Mouse (Mus musculus) spleen, adult 2 months (tissue): ENCODE results near the gene Pmm1. TPM values are rescaled to one million over a fixed set of nuclear protein-coding genes. Genes with fewer than 3 reads are reported as not detected.

ENCODE experiments used
- DNase-seq, 2 experiments: peaks; one replicate each; pipeline versions ENCODE4 v3.0.0 to v3.0.0-alpha.2; 2012 to 2021; ENCODE audit warnings: low spot score in 2 of 2, low read depth in 1 of 2
- H3K27ac ChIP-seq: fragments of 200-500 bp; 2 replicates; pipeline ENCODE4 v1.5.1; 2012; ENCODE audit warnings: low read length, inconsistent platforms; ENCODE audit not compliant: insufficient read depth
- H3K27me3 ChIP-seq: fragments of 200-500 bp; 2 replicates; pipeline ENCODE4 v1.6.1; 2012; ENCODE audit warnings: mild to moderate bottlenecking, moderate library complexity, low read length, inconsistent platforms; ENCODE audit not compliant: control insufficient read depth, insufficient read depth
- H3K36me3 ChIP-seq: fragments of 200-500 bp; 2 replicates; pipeline ENCODE4 v1.6.1; 2012; ENCODE audit warnings: mild to moderate bottlenecking, low read length, inconsistent platforms; ENCODE audit not compliant: control insufficient read depth, insufficient read depth
- H3K4me1 ChIP-seq: fragments of 200-500 bp; 2 replicates; pipeline ENCODE4 v1.6.1; 2011; ENCODE audit warnings: inconsistent platforms; ENCODE audit not compliant: control insufficient read depth, insufficient read depth, insufficient read length
- H3K4me3 ChIP-seq: fragments of 200-500 bp; 2 replicates; pipeline ENCODE4 v1.5.1; 2011; ENCODE audit warnings: mild to moderate bottlenecking, inconsistent platforms; ENCODE audit not compliant: insufficient read depth, insufficient read length; ENCODE audit errors: extremely low read depth
- CTCF ChIP-seq: fragments of 200-500 bp; IDR thresholded peaks from 2 replicates; pipeline ENCODE4 v1.5.1; 2011; ENCODE audit warnings: mild to moderate bottlenecking, inconsistent platforms; ENCODE audit not compliant: insufficient read depth, insufficient read length, insufficient replicate concordance; ENCODE audit errors: extremely low read depth
- POLR2A ChIP-seq: fragments of 200-500 bp; IDR thresholded peaks from 2 replicates; pipeline ENCODE4 v1.6.1; 2011; ENCODE audit warnings: low read depth, low read length, inconsistent platforms
- WGBS: fragments of 180-500 bp; shearing (Covaris S2); methylation state at CpG from one replicate; pipeline ENCODE4 v1.1.7; 2018; 5-methylcytosine and 5-hydroxymethylcytosine counted together
- polyA plus RNA-seq: library from polyadenylated mRNA; depleted of rRNA; stranded (reverse); fragments of >200 nt; gene quantifications from 2 replicates; pipeline ENCODE4 v1.2.3, GENCODE M21; 2012

The Pmm1 gene
- polyA plus RNA-seq, 1 experiment = 18.2 TPM

DNA sequence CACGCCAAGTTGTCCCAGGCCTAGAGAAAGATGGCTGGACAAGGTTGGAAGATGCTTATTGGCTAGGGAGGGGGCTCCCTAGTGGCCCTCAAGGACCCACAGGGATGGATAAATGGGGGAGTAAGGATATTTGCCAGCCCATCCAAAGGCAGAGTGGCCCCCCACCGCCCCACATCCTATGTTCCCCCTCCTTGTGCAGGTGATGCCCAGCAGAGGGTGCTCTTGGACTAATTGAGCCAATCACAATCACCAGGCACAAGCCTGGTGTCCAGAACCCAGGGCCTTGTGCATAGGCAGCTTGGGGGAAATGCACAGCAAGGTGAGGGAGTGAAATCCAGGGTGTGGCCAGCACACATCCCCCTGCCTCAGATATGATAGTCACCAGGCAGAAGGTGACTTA, 22.5 kb downstream of the Pmm1 start:
- no peak for TF ChIP-seq POLR2A
- peak; percentile 76; the same call in 1 of the 2 replicates for TF ChIP-seq CTCF
- peak in 1 of 2 experiments; percentile 53 for DNase-seq
- WGBS = 58% methylated on average over 2 of the region's 2 CpGs
- Histone ChIP-seq H3K27me3 (no peaks in the 10 kb centered on the region), H3K36me3 (no peaks in the 10 kb centered on the region), H3K27ac (no peak overlapping the region), H3K4me3 (no peak overlapping the region), H3K4me1 (peaks cover 8% of the 10 kb centered on the region; the same call in 1 of the 2 replicates)

DNA sequence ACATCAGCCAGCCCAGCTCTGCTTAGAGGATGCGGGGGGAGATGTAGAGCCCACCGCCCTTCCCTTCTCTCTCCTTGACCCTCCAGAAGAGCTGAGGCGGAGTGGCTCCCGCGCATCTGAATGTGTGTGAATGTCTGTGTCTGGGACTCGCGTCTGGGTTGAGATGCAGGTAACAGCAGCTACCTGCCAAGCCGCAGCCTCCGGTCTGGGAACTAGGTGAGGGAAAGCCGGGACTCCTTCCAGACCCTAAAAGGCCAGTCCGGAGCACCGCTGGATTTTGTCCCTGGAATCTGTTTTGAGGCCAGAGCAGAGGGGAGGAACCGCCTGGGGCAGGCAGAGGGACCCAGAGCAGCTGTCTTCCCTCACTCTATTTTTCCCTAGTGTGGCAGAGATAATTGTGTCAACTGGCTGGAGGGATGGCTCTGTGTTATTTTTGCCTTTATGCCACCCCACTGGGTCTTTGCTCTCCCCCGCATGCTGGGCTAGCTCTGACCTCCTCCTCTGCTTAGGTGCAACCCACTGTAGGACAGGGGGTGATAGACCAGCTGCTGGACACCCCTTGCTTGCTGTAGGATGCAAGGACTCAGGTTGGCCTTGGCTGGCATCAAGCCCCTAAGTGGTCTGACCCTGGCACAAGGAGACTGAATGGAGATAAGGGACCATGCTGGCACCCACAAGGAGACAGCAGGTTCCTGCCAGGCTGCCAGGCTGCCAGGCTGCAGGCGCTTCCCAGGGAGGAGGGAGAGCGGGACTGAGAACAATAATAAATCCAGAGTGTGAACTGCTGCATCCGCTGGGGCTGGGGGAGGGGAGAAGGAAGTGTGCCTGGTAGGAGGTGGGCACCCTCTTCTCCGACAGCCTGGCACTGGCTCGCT, 23.4 kb downstream of the Pmm1 start:
- TF ChIP-seq POLR2A (no peak), CTCF (no peak)
- WGBS = 51% methylated on average over 19 of the region's 19 CpGs
- Histone ChIP-seq H3K27ac (no peak overlapping the region), H3K27me3 (no peaks in the 10 kb centered on the region), H3K36me3 (no peaks in the 10 kb centered on the region), H3K4me3 (no peak overlapping the region; the same call in 1 of the 2 replicates), H3K4me1 (peaks cover 16% of the 10 kb centered on the region; the same call in 1 of the 2 replicates)
- DNase-seq = no peak

DNA sequence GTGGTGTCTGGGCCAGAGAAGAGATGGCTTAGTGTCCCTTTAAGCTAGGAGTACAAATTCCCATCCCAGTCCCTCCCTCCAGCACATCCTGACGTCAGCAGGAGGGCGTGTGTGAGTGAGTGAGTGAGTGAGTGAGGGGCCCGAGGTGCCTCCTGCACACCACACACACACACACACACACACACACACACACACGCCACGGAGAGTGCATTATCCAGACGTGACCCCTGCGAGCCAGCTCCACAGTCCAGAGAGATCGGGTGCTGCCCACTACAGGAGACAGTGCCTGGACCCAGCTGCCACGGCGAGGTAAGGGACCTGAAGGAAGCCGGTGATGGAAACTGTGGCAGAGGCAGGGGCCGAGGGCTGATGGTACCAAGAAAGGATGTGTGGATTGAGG, 24.1 kb downstream of the Pmm1 start, which contains the start of gene Csdc2:
TSS of gene Csdc2 (plus strand) at position 81 of the 400 bp plus-strand sequence.
- 67% methylated on average over 12 of the region's 12 CpGs for WGBS
- TF ChIP-seq CTCF = no peak
- TF ChIP-seq POLR2A = no peak
- DNase-seq = no peak
- Histone ChIP-seq H3K27ac (no peak within 1 kb of the TSS), H3K27me3 (no peaks in the 10 kb centered on the region), H3K36me3 (no peaks in the 10 kb centered on the region), H3K4me3 (no peak within 1 kb of the TSS; the same call in 1 of the 2 replicates), H3K4me1 (peaks cover 16% of the 10 kb centered on the region; the same call in 1 of the 2 replicates)

DNA sequence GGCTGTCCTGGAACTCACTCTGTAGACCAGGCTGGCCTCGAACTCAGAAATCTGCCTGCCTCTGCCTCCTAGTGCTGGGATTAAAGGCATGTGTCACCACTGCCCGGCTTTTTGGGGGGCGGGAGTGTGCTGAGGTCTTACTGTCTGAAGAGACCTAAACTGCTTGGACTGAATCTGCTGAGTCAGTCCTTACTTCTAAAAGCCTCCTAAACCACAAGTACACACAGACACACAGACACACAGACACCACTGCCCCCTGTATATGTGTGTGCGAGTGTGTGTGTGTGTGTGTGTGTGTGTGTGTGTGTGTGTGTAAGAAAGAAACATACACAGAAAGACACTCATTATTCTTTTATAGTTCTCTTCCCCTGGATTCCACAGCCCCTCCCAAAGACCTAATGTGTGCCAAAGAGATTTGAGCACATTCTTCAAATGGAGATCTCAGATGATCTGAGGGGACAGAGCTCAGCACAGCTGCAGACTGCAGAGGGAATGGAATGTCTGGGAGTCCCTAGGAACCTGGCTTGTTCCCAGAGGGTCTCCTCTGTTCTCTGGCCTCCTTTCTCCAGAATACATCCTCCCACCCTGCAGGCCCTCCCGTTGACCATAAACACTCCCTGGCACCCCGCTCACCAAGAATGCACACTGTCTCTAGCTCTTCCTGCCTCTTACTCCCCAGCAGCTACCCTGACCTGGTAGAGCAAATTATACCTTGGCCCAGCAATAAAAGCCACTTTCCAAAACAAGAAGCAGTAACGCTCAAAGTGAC, 24.7 kb downstream of the Pmm1 start:
- H3K27ac ChIP-seq = no peak overlapping the region
- no peak overlapping the region for H3K4me3 ChIP-seq
- WGBS = 75% methylated on average over 7 of the region's 7 CpGs
- H3K4me1 ChIP-seq = peaks cover 16% of the 10 kb centered on the region; the same call in 1 of the 2 replicates
- no peaks in the 10 kb centered on the region for H3K36me3 ChIP-seq
- DNase-seq = no peak
- no peaks in the 10 kb centered on the region for H3K27me3 ChIP-seq
- no peak for TF ChIP-seq CTCF

DNA sequence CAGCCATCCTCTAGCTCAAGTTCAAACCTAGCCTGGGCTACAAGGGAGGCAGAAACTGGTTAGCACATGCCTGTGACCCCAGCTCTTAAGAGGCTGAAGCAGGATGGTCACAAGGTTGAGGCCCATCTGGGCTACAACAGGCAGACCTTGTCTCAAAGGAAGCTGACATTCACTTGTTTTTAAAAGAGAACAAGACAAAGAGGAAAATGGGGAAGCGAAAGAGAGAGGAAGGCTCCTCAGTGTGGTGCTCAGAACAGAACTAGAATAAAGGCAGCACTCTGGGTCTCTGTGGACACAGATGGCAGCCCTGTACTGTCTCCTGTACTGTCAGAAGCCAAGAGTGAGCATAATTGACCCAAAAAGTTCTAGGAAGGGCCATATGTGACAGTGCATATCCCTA, 26.7 kb downstream of the Pmm1 start:
- H3K27me3 ChIP-seq = no peaks in the 10 kb centered on the region
- no peaks in the 10 kb centered on the region for H3K36me3 ChIP-seq
- 37% methylated on average over 1 of the region's 1 CpGs for WGBS
- TF ChIP-seq POLR2A (no peak), CTCF (no peak)
- H3K4me1 ChIP-seq = peaks cover 16% of the 10 kb centered on the region; the same call in 1 of the 2 replicates
- H3K4me3 ChIP-seq = no peak overlapping the region
- DNase-seq = peak; percentile 37 to 41
- peak overlapping the region; percentile 89 for H3K27ac ChIP-seq

DNA sequence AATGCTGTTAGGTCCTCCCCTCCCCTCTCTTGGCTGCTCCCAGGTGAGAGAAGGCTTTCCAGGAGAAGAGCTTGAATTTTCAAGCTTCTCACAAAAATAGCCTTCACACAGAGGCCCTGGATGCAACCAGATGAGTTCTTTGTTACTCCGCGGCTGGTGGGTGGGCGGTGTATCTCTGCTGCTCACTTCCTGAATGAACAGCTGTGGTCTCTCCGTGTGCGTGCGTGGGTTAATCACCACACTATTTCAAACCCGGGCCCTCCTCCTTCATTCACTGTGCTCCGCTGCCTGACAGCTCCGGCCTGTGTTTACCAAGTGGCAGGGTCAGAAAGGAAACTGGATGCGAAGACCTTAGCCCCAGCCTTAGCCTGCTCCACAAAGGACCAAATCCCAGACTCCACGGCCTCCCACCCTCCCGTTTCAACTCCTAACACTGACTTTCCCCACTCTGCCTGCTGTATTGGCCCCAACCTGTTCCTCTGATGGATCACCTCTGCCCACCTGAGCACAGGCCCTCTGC, 27.7 kb downstream of the Pmm1 start:
- DNase-seq = peak in 1 of 2 experiments; percentile 57
- 18% methylated on average over 12 of the region's 12 CpGs for WGBS
- H3K4me3 ChIP-seq = no peak overlapping the region

More for the DNA sequence above, 27.7 kb downstream of the Pmm1 start:
- no peaks in the 10 kb centered on the region for H3K27me3 ChIP-seq
- H3K4me1 ChIP-seq = peaks cover 16% of the 10 kb centered on the region; the same call in 1 of the 2 replicates
- H3K36me3 ChIP-seq = no peaks in the 10 kb centered on the region
- H3K27ac ChIP-seq = peak overlapping the region; percentile 89
- TF ChIP-seq POLR2A (no peak), CTCF (no peak)
